Mouse (Mus musculus) forebrain, postnatal 0 days (tissue): ENCODE results near the gene Hoxb8. TPM values are rescaled to one million over a fixed set of nuclear protein-coding genes. Genes with fewer than 3 reads are reported as not detected.

Experiments
- ATAC-seq: fragments of 200-750 bp; cut with Nextera tagmentation; 2 replicates; pipeline ENCODE4 v1.8.0; 2017; ENCODE audit warnings: mild to moderate bottlenecking, moderate library complexity
- DNase-seq: peaks from one replicate; pipeline ENCODE4 v3.0.0-alpha.2; 2015
- H3K27ac ChIP-seq: fragments of 300-500 bp; sonication (generic); 2 replicates; pipeline ENCODE4 v1.5.1; 2014; ENCODE audit warnings: low read depth, mild to moderate bottlenecking, antibody characterized with exemption, low read length, moderate library complexity, mixed read lengths
- H3K27me3 ChIP-seq: fragments of 300-500 bp; sonication (generic); 2 replicates; pipeline ENCODE4 v1.6.1; 2014; ENCODE audit warnings: mild to moderate bottlenecking, low read length, mixed read lengths; ENCODE audit not compliant: insufficient read depth
- H3K36me3 ChIP-seq: fragments of 300-500 bp; sonication (generic); 2 replicates; pipeline ENCODE4 v1.6.1; 2014; ENCODE audit warnings: mild to moderate bottlenecking, moderate library complexity; ENCODE audit not compliant: insufficient read depth
- H3K4me1 ChIP-seq: fragments of 300-500 bp; sonication (generic); 2 replicates; pipeline ENCODE4 v1.6.1; 2014; ENCODE audit warnings: antibody characterized with exemption; ENCODE audit not compliant: insufficient read depth
- H3K4me2 ChIP-seq: fragments of 300-500 bp; sonication (generic); 2 replicates; pipeline ENCODE4 v1.6.1; 2014; ENCODE audit warnings: low read depth, mild to moderate bottlenecking, moderate library complexity
- H3K4me3 ChIP-seq: fragments of 300-500 bp; sonication (generic); 2 replicates; pipeline ENCODE4 v1.5.1; 2014; ENCODE audit warnings: low read depth, low read length, mixed read lengths
- H3K9ac ChIP-seq: fragments of 300-500 bp; sonication (generic); 2 replicates; pipeline ENCODE4 v1.6.1; 2014; ENCODE audit warnings: mild to moderate bottlenecking
- H3K9me3 ChIP-seq: fragments of 300-500 bp; sonication (generic); 2 replicates; pipeline ENCODE4 v1.6.1; 2016; ENCODE audit warnings: low read length
- CTCF ChIP-seq: sonication (generic); IDR thresholded peaks from 2 replicates; pipeline ENCODE4 v1.5.1; 2016; ENCODE audit warnings: antibody characterized with exemption, control low read depth, low read depth
- WGBS: fragments of 180-500 bp; shearing (Covaris S2); extraction: QIAGEN DNeasy Blood & Tissue Kit; methylation state at CpG from one replicate; pipeline ENCODE4 v1.1.7; 2014; 5-methylcytosine and 5-hydroxymethylcytosine counted together
- polyA plus RNA-seq: library from polyadenylated mRNA; unstranded; fragments of >200 nt; fragmentation: Nextera tagmentation; extraction: Ambion mirVana; gene quantifications from 2 replicates; pipeline ENCODE4 v1.2.1, GENCODE M21; 2015
- total RNA-seq: library from RNA; depleted of rRNA; stranded (reverse); fragments of >200 nt; gene quantifications from 2 replicates; pipeline ENCODE4 v1.2.3, GENCODE M21; 2014

Hoxb8 gene
- total and polyA plus RNA-seq, 2 experiments from 2014 or later, result not detected

- ATAC-seq (no peak), DNase-seq (no peak)
- Histone ChIP-seq H3K36me3 (no peaks in the 10 kb centered on the region), H3K9me3 (no peaks in the 10 kb centered on the region), H3K27ac (no peak overlapping the region), H3K4me1 (no peaks in the 10 kb centered on the region), H3K27me3 (peaks cover 97% of the 10 kb centered on the region), H3K4me3 (no peak overlapping the region), H3K9ac (no peak overlapping the region), H3K4me2 (no peak overlapping the region)
- TF ChIP-seq CTCF, result no peak
- WGBS, result 2% methylated on average over 39 of the region's 39 CpGs
These were observed 26.4 kb upstream of the Hoxb8 start for GRCm38 (mm10) chr11:96255111-96255995.

GRCm38 (mm10) chr11:96255996-96256445, 25.7 kb upstream of the Hoxb8 start:
- H3K4me3 ChIP-seq, result no peak overlapping the region
- WGBS, result 1% methylated on average over 14 of the region's 14 CpGs
- H3K4me1 ChIP-seq, result no peaks in the 10 kb centered on the region
- peaks cover 97% of the 10 kb centered on the region for H3K27me3 ChIP-seq
- TF ChIP-seq CTCF, result no peak
- no peaks in the 10 kb centered on the region for H3K36me3 ChIP-seq
- ATAC-seq (no peak), DNase-seq (no peak)
- no peak overlapping the region for H3K9ac ChIP-seq
- H3K4me2 ChIP-seq, result no peak overlapping the region
- H3K9me3 ChIP-seq, result no peaks in the 10 kb centered on the region
- no peak overlapping the region for H3K27ac ChIP-seq

- Histone ChIP-seq H3K27ac (no peak overlapping the region), H3K9ac (no peak overlapping the region), H3K27me3 (peaks cover 98% of the 10 kb centered on the region), H3K36me3 (no peaks in the 10 kb centered on the region), H3K9me3 (no peaks in the 10 kb centered on the region), H3K4me3 (no peak overlapping the region), H3K4me1 (no peaks in the 10 kb centered on the region), H3K4me2 (no peak overlapping the region)
- DNase-seq (no peak), ATAC-seq (no peak)
- 24% methylated on average over 2 of the region's 2 CpGs for WGBS
- TF ChIP-seq CTCF, result no peak
These were observed 24.6 kb upstream of the Hoxb8 start for GRCm38 (mm10) chr11:96257141-96257540.

- TF ChIP-seq CTCF, result no peak
- ATAC-seq (no peak), DNase-seq (no peak)
- Histone ChIP-seq H3K4me1 (no peaks in the 10 kb centered on the region), H3K4me2 (no peak overlapping the region), H3K36me3 (no peaks in the 10 kb centered on the region), H3K27me3 (peaks cover 98% of the 10 kb centered on the region), H3K9ac (no peak overlapping the region), H3K9me3 (no peaks in the 10 kb centered on the region), H3K4me3 (no peak overlapping the region), H3K27ac (no peak overlapping the region)
- WGBS, result 3% methylated on average over 2 of the region's 2 CpGs
These were observed 22.7 kb upstream of the Hoxb8 start for GRCm38 (mm10) chr11:96259038-96259437.

- Histone ChIP-seq H3K9me3 (no peaks in the 10 kb centered on the region), H3K4me2 (no peak overlapping the region), H3K4me3 (no peak overlapping the region), H3K27me3 (peaks cover 98% of the 10 kb centered on the region), H3K4me1 (no peaks in the 10 kb centered on the region), H3K27ac (no peak overlapping the region), H3K9ac (no peak overlapping the region), H3K36me3 (no peaks in the 10 kb centered on the region)
- ATAC-seq (no peak), DNase-seq (no peak)
- WGBS, result 0% methylated on average over 1 of the region's 1 CpGs
- TF ChIP-seq CTCF, result no peak
These were observed 22.2 kb upstream of the Hoxb8 start for GRCm38 (mm10) chr11:96259511-96259910.

GRCm38 (mm10) chr11:96260310-96260970, 21.3 kb upstream of the Hoxb8 start:
- ATAC-seq, result no peak
- WGBS, result under 1% methylated on average over 23 of the region's 23 CpGs

GRCm38 (mm10) chr11:96261323-96261890, 20.3 kb upstream of the Hoxb8 start:
- peaks cover 98% of the 10 kb centered on the region for H3K27me3 ChIP-seq
- TF ChIP-seq CTCF, result peak; percentile 61
- no peak overlapping the region for H3K27ac ChIP-seq
- H3K36me3 ChIP-seq, result no peaks in the 10 kb centered on the region
- ATAC-seq (no peak), DNase-seq (no peak)
- no peak overlapping the region for H3K4me3 ChIP-seq
- whole genome bisulfite sequencing, result 1% methylated on average over 24 of the region's 24 CpGs
- H3K9me3 ChIP-seq, result no peaks in the 10 kb centered on the region
- H3K4me1 ChIP-seq, result no peaks in the 10 kb centered on the region
- no peak overlapping the region for H3K4me2 ChIP-seq
- H3K9ac ChIP-seq, result no peak overlapping the region

More at GRCm38 (mm10) chr11:96260310-96260970, 21.3 kb upstream of the Hoxb8 start:
- DNase-seq, result no peak
- Histone ChIP-seq H3K36me3 (no peaks in the 10 kb centered on the region), H3K4me1 (no peaks in the 10 kb centered on the region), H3K4me3 (no peak overlapping the region), H3K27ac (no peak overlapping the region), H3K9me3 (no peaks in the 10 kb centered on the region), H3K27me3 (peaks cover 98% of the 10 kb centered on the region), H3K9ac (no peak overlapping the region), H3K4me2 (no peak overlapping the region)
- no peak for TF ChIP-seq CTCF
